Mouse (Mus musculus) hindlimb bud, embryonic 11.5 days (tissue): ENCODE measurements around the gene Gab2.

Experiments
- DNase-seq: peaks from one replicate; pipeline ENCODE4 v3.0.0-alpha.2; 2012; ENCODE audit warnings: low read depth, low spot score; ENCODE audit errors: extremely low spot score

Gab2 gene

GRCm38 (mm10) chr7:97081242-97081958 lies at the start of gene Gab2:
TSS of gene Gab2 (plus strand) at chr7:97081586.
- no peak for DNase-seq

- no peak for DNase-seq
Observed at GRCm38 (mm10) chr7:97032412-97032811, 49.0 kb upstream of the Gab2 start.

GRCm38 (mm10) chr7:97039641-97040040 lies 41.7 kb upstream of the Gab2 start:
- DNase-seq = no peak

GRCm38 (mm10) chr7:97041868-97042449 lies 39.4 kb upstream of the Gab2 start:
- DNase-seq = no peak

GRCm38 (mm10) chr7:97042981-97043380 lies 38.4 kb upstream of the Gab2 start:
- DNase-seq = no peak

- no peak for DNase-seq
Observed at GRCm38 (mm10) chr7:97060966-97061365, 20.4 kb upstream of the Gab2 start.

GRCm38 (mm10) chr7:97071512-97071911 lies 9.9 kb upstream of the Gab2 start:
- no peak for DNase-seq

GRCm38 (mm10) chr7:97072061-97072460 lies 9.3 kb upstream of the Gab2 start:
- no peak for DNase-seq

- no peak for DNase-seq
Observed at GRCm38 (mm10) chr7:97074974-97075373, 6.4 kb upstream of the Gab2 start.

GRCm38 (mm10) chr7:97076977-97077376 lies 4.4 kb upstream of the Gab2 start:
- DNase-seq = no peak

GRCm38 (mm10) chr7:97078685-97079084 lies 2.7 kb upstream of the Gab2 start:
- no peak for DNase-seq

GRCm38 (mm10) chr7:97079145-97079544 lies 2.2 kb upstream of the Gab2 start:
- DNase-seq = no peak

- DNase-seq = no peak
Observed at GRCm38 (mm10) chr7:97079651-97080365, 1.6 kb upstream of the Gab2 start.

- peak; percentile 31 for DNase-seq
Observed at GRCm38 (mm10) chr7:97080621-97081241, 655 bp upstream of the Gab2 start.

- DNase-seq = no peak
Observed at GRCm38 (mm10) chr7:97081959-97082218, 503 bp downstream of the Gab2 start.

GRCm38 (mm10) chr7:97082219-97083101 lies 1.1 kb downstream of the Gab2 start:
- peak; percentile 30 for DNase-seq

GRCm38 (mm10) chr7:97083579-97083978 lies 2.2 kb downstream of the Gab2 start:
- DNase-seq = no peak

GRCm38 (mm10) chr7:97084181-97084580 lies 2.8 kb downstream of the Gab2 start:
- DNase-seq = no peak

GRCm38 (mm10) chr7:97085291-97085690 lies 3.9 kb downstream of the Gab2 start:
- DNase-seq = peak; percentile 35

GRCm38 (mm10) chr7:97094241-97094640 lies 12.9 kb downstream of the Gab2 start:
- DNase-seq = no peak

GRCm38 (mm10) chr7:97108119-97108518 lies 26.7 kb downstream of the Gab2 start:
- DNase-seq = no peak
